In genomic region chr1:133689897-133690296, GRCm38 (mm10) we compare ENCODE assay signal across 14 mouse cellular contexts. TPM values are rescaled to one million over a fixed set of nuclear protein-coding genes. Genes with fewer than 3 reads are reported as not detected.
A peak's percentile ranks its signal among the peaks of the same experiment; 100 is the strongest.
DNase-seq lines count a peak whose midpoint lies in the region; ATAC-seq and TF ChIP-seq lines count a peak whose summit lies in the region.
"Had no signal": no experiment of that assay in that cellular context is flagged by ENCODE, and none has a peak within 500 bp of the region (broad histone marks: within the 10 kb centered on the region; RNA-seq: fewer than 3 reads in every experiment).

Lax1 (minus strand) TSS chr1:133690108.

- H3K4me1 ChIP-seq in heart, embryonic 10.5 days: peaks cover 27% of the 10 kb centered on the region
- peaks cover 4% of the 10 kb centered on the region; the same call in 1 of the 2 replicates for H3K4me1 ChIP-seq in bone marrow, adult 2 months (ENCODE audit: control insufficient read depth, insufficient read depth, low read length)
- H3K4me1 ChIP-seq: hindbrain, embryonic 15.5 days had no signal

- no peak for TF ChIP-seq CTCF in bone marrow, adult 2 months (IDR thresholded peaks at IDR 0.05; ENCODE audit: control insufficient read depth, insufficient read depth, low read length)
- TF ChIP-seq CTCF in left cerebral cortex, adult 2 months (IDR thresholded peaks at IDR 0.05): no peak

- WGBS in heart, embryonic 10.5 days: 24% methylated on average over 6 of the region's 6 CpGs
- WGBS in bone marrow, adult 2 months: 2% methylated on average over 6 of the region's 6 CpGs

- intact Hi-C loops in heart, postnatal 10 days (cut with DNase I): no loop called here
- intact Hi-C loops in left cerebral cortex, adult 2 months (cut with DNase I): no loop called here

- H3K9me3 ChIP-seq in heart, embryonic 10.5 days: no peaks in the 10 kb centered on the region
- H3K9me3 ChIP-seq: hindbrain, embryonic 15.5 days; liver, embryonic 13.5 days had no signal

- H3K4me3 ChIP-seq in heart, embryonic 10.5 days: no peak within 1 kb of the TSS
- H3K4me3 ChIP-seq in bone marrow, adult 2 months (replicated peaks; ENCODE audit: control insufficient read depth, low read depth, low read length): peak within 1 kb of the TSS; percentile 62
- H3K4me3 ChIP-seq in left cerebral cortex, adult 2 months: no peak within 1 kb of the TSS
- H3K4me3 ChIP-seq: hindbrain, embryonic 15.5 days; liver, embryonic 13.5 days had no signal

- peak; percentile 69 for ATAC-seq in megakaryocyte progenitor cell, adult 5-6 weeks (replicated peaks; ENCODE audit: poor library complexity)

- no peak for TF ChIP-seq POLR2A in bone marrow, adult 2 months (IDR thresholded peaks at IDR 0.05; ENCODE audit: borderline replicate concordance, control insufficient read depth, low read depth, low read length)

- H3K27ac ChIP-seq in heart, embryonic 10.5 days: peak within 1 kb of the TSS; percentile 16; the same call in 1 of the 2 replicates
- peak within 1 kb of the TSS; percentile 86 for H3K27ac ChIP-seq in bone marrow, adult 2 months (ENCODE audit: control insufficient read depth, insufficient read depth, low read depth, low read length, poor library complexity)
- H3K27ac ChIP-seq in left cerebral cortex, adult 2 months: no peak within 1 kb of the TSS
- H3K27ac ChIP-seq: hindbrain, embryonic 15.5 days; liver, embryonic 13.5 days had no signal

- no peaks in the 10 kb centered on the region for H3K27me3 ChIP-seq in heart, embryonic 10.5 days (ENCODE audit: insufficient read depth, poor library complexity, severe bottlenecking)
- H3K27me3 ChIP-seq: hindbrain, embryonic 15.5 days; liver, embryonic 13.5 days had no signal

- no peak for DNase-seq in heart, embryonic 10.5 days (ENCODE audit: low spot score)
- no peak for DNase-seq in heart, postnatal 10 days
- peak; percentile 62 to 81 for DNase-seq in thymus, adult 18-20 months
- no peak for DNase-seq in left cerebral cortex, adult 2 months (ENCODE audit: extremely low spot score in 1 of 2, low spot score in 2 of 2)
- no peak for DNase-seq in layer of hippocampus, adult 9-10 months (ENCODE audit: low spot score)
- DNase-seq in cerebellum, postnatal 36 days: no peak
- DNase-seq: cerebellum, adult 2 months; liver, embryonic 13.5 days; right cerebral cortex, postnatal 25 days had no signal

- H3K36me3 ChIP-seq in heart, embryonic 10.5 days: no peaks in the 10 kb centered on the region
- H3K36me3 ChIP-seq: hindbrain, embryonic 15.5 days; liver, embryonic 13.5 days had no signal

RNA-seq across cellular contexts. Expression of gene Lax1, which starts in this region (rescaled TPM):
- 0.26 and 0.53 TPM in 2 replicates for polyA plus RNA-seq in heart, embryonic 10.5 days (2016; fragmentation: Nextera tagmentation; extraction: Ambion mirVana)
- total RNA-seq in heart, postnatal 10 days (2021): under 1 TPM; 0.17 to 0.36 TPM
- 9.5 and 16.1 TPM in 2 replicates for polyA plus RNA-seq in bone marrow, adult 2 months (2011; ENCODE audit: insufficient read depth, insufficient read length, low replicate concordance, missing spikeins)
- 0.85 and 1.8 TPM in 2 replicates for total RNA-seq in megakaryocyte progenitor cell, adult 5-6 weeks (2015)
- total RNA-seq in megakaryocyte progenitor cell, adult 5-6 weeks (2017): 0.75 and 2.6 TPM in 2 replicates
- under 1 TPM in 1 of 2 experiments, not detected in 1; 0.65 TPM for total RNA-seq in left cerebral cortex, adult 2 months (2021)
- total RNA-seq: layer of hippocampus, postnatal 14 days had no signal
- polyA plus RNA-seq: C2C12 had no signal

Comparison
In these comparisons a context has a peak if more than half of its experiments do, and no peak if none do; other contexts are left out.
1. DNase-seq: peak in thymus, adult 18-20 months (2 of 2); none in heart, embryonic 10.5 days (single experiment), heart, postnatal 10 days (0 of 2), left cerebral cortex, adult 2 months (0 of 2), layer of hippocampus, adult 9-10 months (single experiment) and cerebellum, postnatal 36 days (0 of 2).